Mouse (Mus musculus) embryo, embryonic 10 days (tissue): Measurements from ENCODE around the gene Bahcc1.

Experiments
- DNase-seq: peaks from one replicate; pipeline ENCODE4 v3.0.0-alpha.2; 2015; ENCODE audit warnings: low spot score

Gene Bahcc1

DNA sequence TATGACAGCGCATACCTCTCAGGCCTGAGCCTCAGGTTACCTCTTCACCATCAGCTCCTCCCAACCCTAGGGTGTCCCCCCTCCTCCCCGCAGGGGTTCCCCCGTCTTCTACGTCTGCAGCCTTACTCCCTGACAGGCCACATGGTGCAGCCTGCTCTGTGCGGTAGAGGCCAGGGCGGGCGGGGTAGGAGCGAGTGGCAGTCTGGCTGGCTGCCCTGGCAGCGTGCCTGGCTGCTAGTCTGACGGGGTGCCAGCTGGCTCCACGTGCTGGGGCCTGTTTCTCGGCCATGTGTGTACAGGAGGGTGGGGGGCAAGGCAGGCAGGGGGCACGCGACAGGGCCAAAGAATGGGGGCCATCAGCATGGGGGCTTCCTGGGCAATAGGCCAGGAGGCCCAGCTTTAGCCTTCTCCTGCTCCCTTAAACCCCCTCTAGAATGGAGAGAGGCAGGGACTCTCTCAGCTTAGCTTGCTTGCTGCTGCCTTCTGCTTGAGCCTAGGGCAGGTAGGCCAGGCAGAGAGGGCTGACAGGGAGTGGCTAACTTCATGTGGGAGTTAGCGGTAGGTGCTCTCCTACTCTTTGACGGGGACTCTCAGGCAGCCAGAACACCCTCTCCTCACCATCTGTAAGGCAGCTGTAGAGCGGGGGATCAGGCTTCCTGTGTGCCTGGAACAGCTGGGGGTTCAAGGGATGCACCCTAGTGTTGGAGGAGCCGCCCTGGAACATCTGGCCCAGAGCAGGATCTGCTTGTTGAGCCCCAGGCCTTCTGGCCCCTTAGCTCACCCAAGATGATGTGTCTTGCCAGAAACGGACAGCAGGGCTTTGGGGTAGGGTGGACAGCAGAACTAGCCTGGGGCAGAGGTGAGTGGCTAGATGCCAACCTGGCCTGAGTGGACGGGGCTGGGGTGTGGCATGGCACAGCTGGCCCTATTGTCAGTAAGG lies 28.9 kb downstream of the Bahcc1 start:
- DNase-seq: no peak

DNA sequence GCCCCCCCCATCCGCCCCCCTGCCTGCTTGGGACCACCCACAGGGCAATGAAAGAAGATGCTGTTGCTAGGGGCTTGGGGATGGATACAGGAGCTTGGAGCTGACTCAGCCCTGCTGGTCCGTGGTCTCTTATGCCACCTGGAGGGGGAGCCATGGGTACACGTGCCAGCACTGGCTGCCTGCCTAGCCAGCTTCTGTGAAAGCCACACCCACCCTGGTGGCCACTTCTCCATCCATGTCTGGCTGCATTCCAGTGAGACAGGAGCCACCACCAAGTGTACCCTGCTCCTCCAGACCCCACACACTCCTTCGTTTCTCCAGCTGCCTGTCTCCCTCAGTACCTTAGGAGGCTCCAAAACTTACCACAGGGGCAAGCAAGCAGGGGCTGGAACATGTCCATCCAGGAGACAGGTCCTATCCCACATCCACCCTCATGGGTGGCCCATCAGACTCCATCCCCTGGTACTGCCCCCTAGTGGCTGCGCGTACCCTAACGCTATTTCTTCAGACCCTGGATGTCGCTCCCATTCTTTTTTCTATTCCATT lies 29.7 kb downstream of the Bahcc1 start:
- DNase-seq: peak; percentile 81

DNA sequence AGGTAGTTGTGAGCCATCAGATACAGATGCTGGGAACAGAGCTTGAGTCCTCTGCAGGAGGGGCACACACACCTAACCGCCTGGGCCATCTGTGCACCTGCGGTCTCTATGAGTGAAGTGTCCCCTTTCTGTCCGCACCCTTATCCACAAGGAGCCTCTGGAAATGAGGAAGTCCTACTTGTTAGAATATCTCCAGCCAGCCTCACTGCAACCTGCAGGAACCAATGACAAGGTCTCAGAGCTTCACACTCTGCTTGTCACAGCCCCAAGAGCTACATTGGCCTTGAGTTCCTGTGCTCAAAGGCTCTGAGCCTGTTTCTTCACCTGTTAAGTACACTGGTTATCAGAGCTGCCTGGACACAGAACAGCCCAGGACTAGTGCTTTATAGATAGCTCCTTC lies 30.4 kb downstream of the Bahcc1 start:
- no peak for DNase-seq

DNA sequence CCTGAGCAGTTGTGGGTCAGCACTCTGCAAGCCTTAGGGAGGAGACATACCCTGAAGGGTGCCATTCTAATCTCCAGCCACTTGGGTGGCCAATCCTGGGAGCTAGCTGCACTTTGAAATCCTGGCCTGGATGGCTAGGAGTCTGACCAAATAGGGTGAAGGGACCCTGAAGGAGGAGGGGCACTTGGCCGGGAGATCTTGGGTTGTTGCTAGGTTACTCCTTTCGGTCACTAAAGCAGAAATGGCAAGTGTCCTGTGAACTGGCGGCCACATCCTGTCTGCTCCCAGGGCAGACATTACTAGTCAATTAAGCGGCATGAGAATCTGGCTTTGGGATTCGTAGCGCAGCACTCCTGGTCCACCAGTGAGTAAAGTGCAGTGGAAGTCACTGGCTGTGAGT lies 31.3 kb downstream of the Bahcc1 start:
- no peak for DNase-seq

DNA sequence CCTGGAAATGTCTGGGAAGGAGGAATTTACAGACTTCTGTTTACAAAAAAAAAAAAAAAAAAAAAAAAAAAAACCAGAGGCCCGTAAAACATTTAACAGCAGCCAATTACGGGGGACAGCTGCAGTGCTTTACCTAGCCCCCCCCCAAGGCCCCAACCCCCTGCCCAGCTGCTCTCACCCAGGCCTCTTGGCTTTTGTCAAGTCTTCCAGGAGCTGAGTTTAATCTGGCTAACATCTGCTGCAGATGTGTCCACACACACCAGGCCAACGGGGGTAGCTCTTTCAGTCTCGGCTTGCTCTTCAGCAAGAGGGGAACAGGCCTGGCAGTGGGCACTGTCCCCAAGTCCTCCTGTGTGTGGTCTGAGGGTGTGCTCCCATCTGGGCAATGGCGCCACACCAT lies 32.7 kb downstream of the Bahcc1 start:
- DNase-seq: no peak

DNA sequence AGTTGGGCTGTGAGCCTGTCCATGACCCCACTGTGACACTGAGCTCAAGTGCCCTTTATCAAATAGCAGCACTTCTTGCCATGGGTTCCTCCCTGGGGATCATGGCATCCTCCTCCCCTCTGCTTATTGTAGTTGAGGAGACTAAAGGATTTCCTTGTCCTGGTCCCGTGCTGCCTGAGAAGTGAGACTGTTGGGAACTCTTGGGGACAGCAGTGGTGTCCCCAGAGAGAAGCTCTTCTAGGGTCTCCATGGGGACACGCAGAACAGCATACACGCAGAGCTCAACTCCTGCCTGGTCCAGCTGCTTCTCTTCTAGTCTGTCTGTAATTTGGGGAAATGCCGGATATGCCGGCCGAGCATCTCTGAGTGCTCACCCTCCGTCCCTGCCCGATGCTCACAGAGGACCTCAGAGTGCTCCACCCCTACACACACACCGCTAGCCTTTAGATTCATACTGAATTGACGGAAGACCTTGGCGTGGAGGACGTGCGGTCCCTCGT lies 33.6 kb downstream of the Bahcc1 start:
- no peak for DNase-seq

DNA sequence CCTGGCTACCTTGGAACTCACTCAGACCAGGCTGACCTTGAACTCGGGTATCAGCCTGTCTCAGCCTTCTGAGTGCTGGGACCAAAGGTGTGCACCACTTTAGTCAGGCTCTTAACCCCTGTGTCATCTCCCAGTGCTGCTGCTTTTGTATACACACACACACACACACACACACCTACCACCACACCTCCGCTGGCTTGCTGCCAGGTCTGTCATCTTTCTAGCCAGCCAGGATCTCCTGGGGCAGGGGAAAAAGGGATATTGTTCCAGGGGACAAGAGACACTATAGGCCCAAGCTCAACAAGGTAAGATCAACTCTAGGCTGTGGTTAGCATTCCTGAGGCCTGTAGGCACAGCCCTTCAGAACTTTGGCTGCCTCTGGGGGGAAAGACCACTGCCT lies 34.5 kb downstream of the Bahcc1 start:
- DNase-seq: no peak

DNA sequence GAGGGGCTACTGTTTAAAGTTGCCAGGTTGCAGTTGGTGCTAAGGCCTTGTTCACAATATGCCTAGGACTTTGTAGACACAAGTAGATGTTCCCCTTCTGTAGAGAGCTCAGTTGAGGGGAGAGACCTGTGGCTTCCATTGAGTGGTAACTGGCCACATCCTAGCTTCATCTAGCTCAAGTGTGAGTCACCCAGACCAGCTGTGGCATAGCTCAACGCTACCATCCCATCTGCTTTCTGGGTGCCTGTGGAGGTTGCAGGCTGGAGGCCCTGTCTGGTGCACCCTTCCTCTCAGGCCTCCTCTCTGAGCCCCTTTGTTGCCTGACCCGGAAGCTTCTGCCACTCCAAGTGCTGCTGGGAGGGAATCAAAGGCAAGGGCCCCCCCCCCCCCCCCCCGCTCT lies 34.9 kb downstream of the Bahcc1 start:
- DNase-seq: no peak

DNA sequence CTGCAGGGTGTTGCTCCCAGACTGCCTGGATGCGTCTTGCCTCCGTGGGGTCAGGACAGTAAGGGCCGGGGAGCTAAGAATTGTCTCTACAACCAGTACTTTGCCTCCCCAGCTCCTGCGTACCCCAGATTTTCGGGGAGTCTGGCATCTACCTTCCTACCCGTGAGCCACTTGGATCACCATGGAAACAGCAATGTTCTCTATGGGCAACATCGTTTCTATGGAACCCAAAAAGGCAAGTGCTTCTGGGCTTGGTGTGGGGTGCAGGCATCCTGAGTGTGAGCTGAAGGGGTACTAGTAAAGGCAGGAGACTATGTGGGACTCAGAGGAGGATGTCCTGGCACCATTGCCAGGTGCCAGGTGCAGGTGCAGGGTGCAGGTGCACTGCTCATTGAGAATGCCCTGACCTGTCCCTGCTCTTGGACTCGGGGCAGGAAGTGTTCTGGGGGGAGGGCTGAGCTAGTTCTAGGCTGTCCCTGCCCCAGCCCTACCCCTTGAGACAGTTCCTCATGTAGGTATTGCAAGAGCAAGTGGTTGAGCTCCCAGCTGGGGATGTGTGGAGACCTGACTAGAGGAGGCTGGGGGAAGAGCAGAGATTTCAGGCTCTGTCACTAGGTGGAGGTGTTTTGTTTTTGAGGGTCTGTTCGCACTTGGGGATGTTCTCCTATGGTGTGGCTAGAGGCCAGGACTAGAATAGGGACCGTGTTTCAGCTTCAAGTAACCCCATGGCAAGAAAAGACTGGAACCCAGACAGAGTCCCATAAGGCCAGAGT lies 35.6 kb downstream of the Bahcc1 start:
- no peak for DNase-seq

DNA sequence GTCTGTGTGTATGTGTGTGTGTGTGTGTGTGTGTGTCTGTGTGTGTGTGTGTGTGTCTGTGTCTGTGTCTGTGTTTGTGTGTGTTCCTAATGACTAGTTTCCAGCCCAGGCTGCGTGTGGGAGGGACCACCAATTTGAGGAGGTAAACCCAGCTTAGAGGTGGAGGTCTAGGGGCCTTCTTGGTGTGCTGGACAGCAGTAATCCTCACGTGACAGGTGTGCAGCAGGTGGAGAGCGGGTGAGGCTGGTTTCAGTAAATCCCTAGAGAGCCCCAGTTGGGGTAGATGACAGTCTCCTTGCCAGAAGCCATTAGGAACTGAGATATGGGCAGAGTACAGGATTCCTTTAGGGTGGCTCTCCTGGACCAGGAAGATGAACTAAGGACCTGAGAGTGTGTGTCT lies 36.3 kb downstream of the Bahcc1 start:
- DNase-seq: no peak

DNA sequence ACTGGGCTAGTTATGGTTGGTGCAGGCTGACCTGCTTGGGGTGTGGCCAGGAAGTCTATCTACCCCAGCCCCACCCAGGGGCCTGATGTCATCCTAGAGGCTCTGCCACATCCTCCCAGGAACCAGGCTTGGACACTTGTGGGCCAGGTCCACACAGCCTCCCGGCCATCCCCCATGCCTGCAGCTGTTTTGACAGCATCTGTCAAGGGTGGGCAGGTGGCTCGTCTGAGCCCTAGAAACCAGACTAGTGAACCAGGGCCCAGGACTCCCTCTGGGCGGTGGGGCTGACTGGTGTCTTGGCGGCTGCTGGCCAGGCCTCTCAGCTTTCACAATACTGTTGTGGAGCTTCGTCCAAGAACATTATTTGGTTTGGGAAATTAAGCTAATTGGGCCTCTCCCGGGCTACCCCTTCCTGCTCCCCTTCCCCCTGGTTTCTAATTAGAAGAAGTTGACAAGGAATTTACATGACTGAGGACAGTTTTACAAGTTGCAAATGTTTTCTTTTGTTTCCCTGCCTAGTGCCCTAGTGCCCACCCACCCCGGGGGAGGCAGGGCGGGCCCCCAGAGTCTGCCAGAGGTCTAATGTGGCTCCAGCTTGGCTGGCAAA lies 36.9 kb downstream of the Bahcc1 start:
- DNase-seq: no peak

DNA sequence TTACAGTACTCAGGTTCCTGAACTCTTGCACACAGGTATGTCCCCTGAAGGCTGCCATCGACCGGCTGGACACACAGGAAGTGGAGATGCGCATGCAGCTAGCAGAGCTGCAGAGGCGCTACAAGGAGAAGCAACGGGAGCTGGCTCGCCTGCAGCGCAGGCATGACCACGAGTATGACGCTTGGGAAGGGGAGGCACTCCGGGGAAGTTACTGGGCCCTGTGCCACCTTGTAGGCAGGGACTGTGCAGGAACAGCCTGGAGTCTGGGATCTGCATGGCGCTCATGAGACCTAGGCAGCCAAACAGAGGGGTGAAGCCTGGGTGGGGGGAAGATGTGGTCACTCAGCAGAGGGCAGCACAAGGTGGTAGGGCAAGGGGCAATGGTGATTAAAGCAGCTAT lies 46.6 kb downstream of the Bahcc1 start:
- DNase-seq: no peak

DNA sequence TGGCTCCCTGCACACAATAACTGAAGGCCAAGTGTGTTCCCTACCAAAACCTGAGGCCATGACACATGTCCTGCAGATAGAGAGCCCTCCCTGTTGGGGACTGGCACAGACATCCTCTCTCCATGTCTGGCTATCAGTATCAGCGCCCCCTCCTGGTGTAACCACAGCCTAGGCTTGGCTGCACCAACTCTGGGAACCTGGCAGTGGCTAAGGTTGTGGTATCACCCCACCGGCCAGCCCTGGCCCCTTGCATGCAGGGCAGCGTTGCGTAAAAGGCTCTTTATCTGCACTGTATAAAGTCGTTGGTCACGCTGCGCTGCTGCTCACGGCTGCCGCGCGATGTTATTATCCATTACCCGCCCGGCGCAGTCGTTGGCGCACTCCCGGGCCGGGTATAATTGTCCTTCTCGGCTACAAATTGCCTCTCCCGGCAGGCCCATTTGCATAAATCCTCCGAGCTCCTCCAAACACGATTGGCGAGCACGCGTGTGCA lies 47.6 kb downstream of the Bahcc1 start:
- peak; percentile 78 for DNase-seq

DNA sequence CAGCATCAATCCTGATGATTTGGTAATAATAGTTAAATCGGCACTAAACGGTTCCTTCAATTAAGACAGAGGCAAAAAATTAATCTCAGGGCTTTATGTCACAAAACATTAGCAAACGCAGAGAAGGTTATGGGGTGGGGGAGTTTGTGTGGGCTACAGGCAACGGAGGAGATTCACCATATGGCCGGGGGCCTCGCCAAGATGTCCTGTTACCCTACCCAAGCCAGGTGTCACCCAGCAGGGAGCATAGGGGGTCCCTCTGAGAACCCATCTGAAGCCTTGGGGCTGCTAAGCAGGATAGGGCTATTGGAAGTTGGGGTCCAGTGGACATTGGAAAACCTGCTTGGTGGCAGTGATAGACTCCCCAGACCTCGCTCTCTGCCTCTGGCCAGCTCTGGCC lies 48.0 kb downstream of the Bahcc1 start:
- DNase-seq: no peak

DNA sequence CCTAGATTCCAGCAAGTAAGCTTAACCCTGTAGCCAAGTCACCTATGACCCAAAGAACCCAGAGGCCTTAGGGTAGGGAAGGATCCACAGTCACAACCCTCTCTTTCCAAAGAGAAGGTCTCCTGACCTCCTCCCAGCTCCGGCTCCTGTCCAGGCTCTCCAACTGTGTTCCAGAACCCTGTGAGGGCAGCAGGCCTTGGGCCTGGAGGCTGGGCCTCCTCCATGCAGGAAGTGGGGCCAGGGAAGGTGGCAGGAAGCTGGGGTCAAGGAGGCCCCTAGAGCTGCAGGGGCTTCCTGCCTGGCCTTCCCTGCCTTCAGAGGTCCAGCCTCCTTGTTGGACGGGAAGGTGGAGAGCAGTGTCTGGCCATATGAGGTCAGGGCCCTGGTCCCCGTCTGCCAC lies 48.5 kb downstream of the Bahcc1 start:
- no peak for DNase-seq

DNA sequence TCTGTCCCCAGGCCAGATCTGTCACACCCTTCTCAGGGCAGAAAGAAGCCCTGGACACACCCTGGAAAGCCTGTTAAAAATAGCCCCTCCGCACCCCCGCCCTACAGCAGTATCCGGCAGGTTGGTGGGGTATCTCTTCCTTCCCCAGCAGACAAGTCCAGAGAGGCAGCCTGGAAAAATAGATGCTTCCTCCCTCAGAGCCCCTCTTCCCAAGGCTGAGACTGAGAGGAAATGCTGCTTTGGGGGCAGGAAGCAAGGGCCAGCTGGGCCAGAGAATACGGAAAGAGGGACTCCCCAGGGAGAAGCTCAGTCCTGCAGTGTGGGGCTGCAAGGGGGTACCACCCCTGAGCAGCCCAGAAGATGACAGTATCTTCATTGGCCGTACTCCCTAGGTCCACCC lies 50.8 kb downstream of the Bahcc1 start:
- DNase-seq: no peak

DNA sequence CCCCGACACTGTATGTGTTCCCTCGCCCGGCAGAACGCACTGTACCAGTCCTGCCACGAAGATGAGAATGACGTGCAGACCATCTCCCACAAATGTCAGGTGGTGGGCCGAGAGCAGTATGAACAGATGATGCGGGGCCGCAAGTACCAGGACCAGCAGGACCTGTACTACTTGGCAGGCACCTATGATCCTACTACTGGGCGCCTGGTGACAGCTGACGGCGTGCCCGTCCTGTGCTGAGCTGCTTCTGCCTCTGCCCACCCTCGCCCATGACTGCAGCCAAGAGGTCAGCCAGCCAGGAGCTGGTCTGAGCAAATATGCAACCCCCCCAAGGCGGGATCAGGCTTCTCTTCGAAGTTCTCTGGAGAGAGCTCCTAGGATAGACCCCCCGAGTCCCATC lies 56.9 kb downstream of the Bahcc1 start:
- DNase-seq: no peak

DNA sequence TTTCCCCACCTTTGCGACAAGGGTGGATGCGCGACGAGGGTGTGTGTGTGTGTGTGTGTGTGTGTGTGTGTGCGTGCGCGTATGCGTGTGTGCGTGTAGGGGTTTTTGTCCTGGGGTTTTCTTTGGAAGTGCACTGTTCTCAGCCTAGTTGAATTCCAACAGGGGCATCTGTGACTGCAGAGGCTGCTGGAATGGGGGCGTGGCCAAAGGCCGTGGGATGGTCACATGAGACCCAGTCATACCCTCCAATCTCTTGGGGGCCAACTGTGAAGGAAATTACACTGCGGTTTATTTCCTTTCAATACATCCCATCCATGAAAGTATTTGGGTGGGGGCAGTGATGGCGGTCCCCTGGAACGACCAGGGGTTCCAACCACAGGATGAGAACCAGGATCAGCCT lies 57.5 kb downstream of the Bahcc1 start:
- no peak for DNase-seq

DNA sequence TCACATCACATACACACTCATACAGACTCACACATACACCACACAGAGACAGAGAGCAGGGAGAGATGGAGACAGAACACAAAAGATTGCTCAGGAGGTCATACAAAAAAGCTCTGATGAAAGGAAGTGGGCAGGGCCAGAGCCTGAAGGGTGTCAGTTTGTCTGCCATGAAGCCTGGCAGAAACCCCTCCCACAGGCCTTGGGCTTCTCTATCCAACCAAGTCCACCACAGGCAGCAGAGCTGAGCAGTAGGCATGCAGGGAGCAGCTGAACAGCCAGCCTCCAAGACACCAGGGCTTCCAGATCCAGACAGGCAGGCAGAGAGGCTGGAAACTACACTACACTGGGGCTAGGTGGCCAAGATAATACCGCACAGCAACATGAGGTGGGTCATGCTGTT lies 61.0 kb downstream of the Bahcc1 start:
- DNase-seq: peak; percentile 57

DNA sequence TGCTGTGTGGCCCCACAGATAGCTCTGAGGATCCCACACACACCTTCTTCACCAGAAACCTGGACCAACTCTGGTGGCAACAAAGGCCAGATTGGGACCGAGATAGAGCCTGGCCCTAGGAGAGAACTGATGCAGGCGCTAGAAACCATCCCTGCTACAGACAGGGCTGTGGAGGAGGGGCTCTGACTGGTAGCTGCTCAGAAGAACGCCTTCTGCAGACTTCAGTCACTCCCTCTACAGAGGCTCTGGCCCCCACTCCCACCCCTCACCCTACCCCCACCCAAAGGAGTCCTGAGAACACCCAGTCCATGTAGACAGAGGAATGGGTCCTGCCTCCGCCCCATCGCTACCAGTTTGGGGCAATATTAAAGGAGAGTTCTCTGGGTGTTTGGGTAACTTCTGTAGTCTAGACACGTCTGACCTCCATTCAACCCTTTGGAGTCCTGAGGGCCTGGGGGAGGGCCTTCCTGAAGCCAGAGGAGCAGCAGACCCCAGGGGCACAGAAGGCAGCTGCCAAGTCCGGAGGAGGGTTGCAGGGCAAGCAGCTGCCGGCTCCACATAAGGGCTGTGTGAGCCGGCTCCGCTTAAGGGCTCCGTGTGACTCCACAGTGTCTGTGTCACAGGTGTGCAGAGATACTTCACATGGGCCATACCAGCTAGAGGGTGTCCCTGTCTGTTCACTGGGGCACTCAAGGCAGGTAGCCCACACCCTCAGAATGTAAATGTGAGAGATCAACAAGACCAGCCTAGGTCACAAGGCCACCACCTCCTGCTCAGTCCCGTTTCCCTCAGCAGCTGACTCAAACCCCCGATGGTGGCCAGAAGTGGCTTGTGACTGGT lies 63.8 kb downstream of the Bahcc1 start:
- DNase-seq: no peak

DNA sequence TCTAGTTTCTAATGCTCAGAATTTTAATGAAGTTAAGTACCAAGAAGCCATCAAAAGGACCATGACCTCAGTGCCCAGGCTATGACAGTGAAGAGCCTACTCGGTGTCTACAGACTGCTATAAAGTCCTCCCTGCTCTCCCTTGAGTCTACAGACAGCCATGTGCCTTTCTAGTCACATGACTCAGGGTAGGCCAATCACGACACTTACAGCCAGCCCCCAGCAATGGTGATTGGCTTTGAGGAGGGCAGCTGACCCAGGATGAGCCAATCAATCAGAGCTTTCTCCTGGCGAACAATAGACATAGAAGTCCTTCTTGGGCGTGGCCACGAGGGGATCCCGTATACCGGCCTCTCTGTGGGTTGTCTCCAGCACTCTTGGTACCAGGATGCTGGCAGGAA lies 65.0 kb downstream of the Bahcc1 start:
- DNase-seq: no peak
